Mouse (Mus musculus) testis, adult 2 months (tissue): ENCODE results near the gene Heyl.

Experiments
- CTCF ChIP-seq: fragments of 200-500 bp; IDR thresholded peaks from 2 replicates; pipeline ENCODE4 v1.5.1; 2012; ENCODE audit warnings: low read depth, mild to moderate bottlenecking, inconsistent platforms, low read length, moderate library complexity; ENCODE audit not compliant: control insufficient read depth, insufficient read depth, insufficient replicate concordance
- POLR2A ChIP-seq: fragments of 200-500 bp; IDR thresholded peaks from 2 replicates; pipeline ENCODE4 v1.6.1; 2012; ENCODE audit warnings: low read depth, mild to moderate bottlenecking, inconsistent platforms, low read length, moderate library complexity; ENCODE audit not compliant: control insufficient read depth

DNA sequence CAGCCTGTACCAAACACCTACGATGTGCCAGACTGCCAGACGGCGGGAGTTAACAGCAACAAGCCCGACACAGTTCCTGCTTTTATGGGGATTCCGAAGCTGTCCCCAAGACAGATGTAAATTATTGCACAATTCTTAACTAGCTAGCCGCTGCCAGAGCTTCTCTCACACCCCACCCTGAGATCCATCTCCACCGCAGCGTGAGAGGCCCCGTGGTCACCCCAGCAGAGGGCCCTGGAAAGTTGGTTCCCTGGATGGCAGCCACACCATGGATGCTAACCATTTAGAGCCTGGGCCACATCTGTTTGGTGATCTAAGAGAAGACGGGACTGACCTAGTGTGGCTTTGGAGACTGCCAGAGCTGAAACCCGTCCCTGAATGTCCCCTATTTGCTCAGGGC lies 4.2 kb upstream of the Heyl start:
- TF ChIP-seq CTCF (no peak), POLR2A (no peak)
